8 mouse cellular contexts compared by ENCODE assay signal in the genomic region with DNA sequence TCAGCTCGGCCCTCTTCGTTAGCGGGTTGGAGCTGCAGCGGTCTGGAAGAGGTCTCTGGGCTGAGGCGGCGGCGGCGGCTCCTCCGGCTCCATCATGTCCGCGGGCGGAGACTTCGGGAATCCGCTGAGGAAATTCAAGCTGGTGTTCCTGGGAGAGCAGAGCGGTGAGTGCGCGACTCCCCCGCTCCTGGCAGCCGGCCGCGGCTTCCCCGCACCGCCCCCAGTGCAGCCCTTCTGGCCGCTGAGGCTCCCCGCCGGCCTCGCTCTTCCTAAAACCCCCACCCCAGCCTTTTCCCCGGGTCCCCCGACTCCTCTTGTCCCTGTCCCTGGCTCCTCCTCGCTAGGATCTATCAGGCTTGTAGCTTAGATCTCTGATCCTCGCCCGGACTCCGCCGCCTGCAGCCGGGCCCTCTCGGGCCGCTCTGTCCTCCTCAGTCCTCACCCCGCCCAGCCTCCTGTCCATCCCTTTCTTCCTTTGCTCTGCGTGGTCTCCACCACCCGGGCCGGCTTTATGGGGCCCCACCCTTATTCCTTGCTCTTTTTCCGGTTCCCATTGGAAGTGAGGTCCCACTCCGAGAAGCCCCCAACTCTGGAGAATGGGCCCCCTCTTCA. TPM values are rescaled to one million over a fixed set of nuclear protein-coding genes. Genes with fewer than 3 reads are reported as not detected.
DNase-seq lines count a peak whose midpoint lies in the region; ATAC-seq and TF ChIP-seq lines count a peak whose summit lies in the region.

Mrpl48 (minus strand) TSS at position 172 of the 612 bp plus-strand sequence.

- H3K4me3 ChIP-seq in CH12.LX (replicated peaks in 1 of 3; ENCODE audit: low read depth in 2 of 3, low read length in 2 of 3, poor library complexity in 1 of 3): peak within 1 kb of the TSS; percentile 70 to 99 (median 93)
- H3K4me3 ChIP-seq in brown adipose tissue, adult 24 weeks (ENCODE audit: insufficient read depth, low read depth, low read length): peak within 1 kb of the TSS; percentile 84
- peak within 1 kb of the TSS; percentile 98 for H3K4me3 ChIP-seq in forebrain, embryonic 10.5 days
- H3K4me3 ChIP-seq in heart, embryonic 13.5 days: peak within 1 kb of the TSS; percentile 98
- H3K4me3 ChIP-seq in kidney, postnatal 0 days (replicated peaks; ENCODE audit: low read depth, low read length): peak within 1 kb of the TSS; percentile 100
- H3K4me3 ChIP-seq in liver, embryonic 11.5 days (ENCODE audit: low read depth, low read length): peak within 1 kb of the TSS; percentile 100
- H3K4me3 ChIP-seq in stomach, embryonic 15.5 days (replicated peaks): peak within 1 kb of the TSS; percentile 93

- no peak for DNase-seq in CH12.LX (ENCODE audit: extremely low read depth)
- peak; percentile 60 for DNase-seq in forebrain, embryonic 10.5 days (ENCODE audit: extremely low spot score, low spot score)
- peak; percentile 82 for DNase-seq in kidney, postnatal 0 days (ENCODE audit: low spot score)
- peak; percentile 64 for DNase-seq in liver, embryonic 11.5 days (ENCODE audit: low spot score)

- TF ChIP-seq POLR2A in CH12.LX (IDR thresholded peaks at IDR 0.05; ENCODE audit: low read depth, low read length): no peak

- H3K27me3 ChIP-seq in CH12.LX (replicated peaks): no peaks in the 10 kb centered on the region
- peaks cover 12% of the 10 kb centered on the region for H3K27me3 ChIP-seq in forebrain, embryonic 10.5 days (ENCODE audit: poor library complexity, severe bottlenecking)
- H3K27me3 ChIP-seq in heart, embryonic 13.5 days (replicated peaks): no peaks in the 10 kb centered on the region
- H3K27me3 ChIP-seq in kidney, postnatal 0 days (ENCODE audit: insufficient read depth, low read length): no peaks in the 10 kb centered on the region
- H3K27me3 ChIP-seq in liver, embryonic 11.5 days (replicated peaks; ENCODE audit: control insufficient read depth, insufficient read depth, low read length): no peaks in the 10 kb centered on the region
- H3K27me3 ChIP-seq in stomach, embryonic 15.5 days (replicated peaks): no peaks in the 10 kb centered on the region

- no peak for TF ChIP-seq CTCF in CH12.LX (conservative IDR thresholded peaks at IDR 0.05 in 1 of 2, IDR thresholded peaks at IDR 0.05 in 1 of 2; ENCODE audit: low read depth in 2 of 2, low read length in 2 of 2)
- no peak for TF ChIP-seq CTCF in kidney, postnatal 0 days (IDR thresholded peaks at IDR 0.05; ENCODE audit: low read depth)

- TF ChIP-seq RAD21 in CH12.LX (IDR thresholded peaks at IDR 0.05; ENCODE audit: low read depth, low read length): no peak

- H3K9ac ChIP-seq in CH12.LX (ENCODE audit: insufficient read depth, low read depth): peak within 1 kb of the TSS; percentile 71
- H3K9ac ChIP-seq in heart, embryonic 13.5 days: peak within 1 kb of the TSS; percentile 99
- H3K9ac ChIP-seq in kidney, postnatal 0 days (ENCODE audit: low read depth, low read length): peak within 1 kb of the TSS; percentile 99
- H3K9ac ChIP-seq in liver, embryonic 11.5 days (ENCODE audit: low read depth, low read length): peak within 1 kb of the TSS; percentile 99
- peak within 1 kb of the TSS; percentile 100 for H3K9ac ChIP-seq in stomach, embryonic 15.5 days

- H3K4me1 ChIP-seq in CH12.LX (ENCODE audit: control insufficient read depth in 1 of 2, insufficient read depth in 2 of 2): peaks cover 5 to 25% of the 10 kb centered on the region in 2 experiments; a peak in 2 of 4 replicates
- peaks cover 3% of the 10 kb centered on the region; the same call in 1 of the 2 replicates for H3K4me1 ChIP-seq in brown adipose tissue, adult 24 weeks (ENCODE audit: control insufficient read depth, insufficient read depth, insufficient read length, low read length)
- H3K4me1 ChIP-seq in forebrain, embryonic 10.5 days: peaks cover 24% of the 10 kb centered on the region
- H3K4me1 ChIP-seq in heart, embryonic 13.5 days: peaks cover 19% of the 10 kb centered on the region
- no peaks in the 10 kb centered on the region for H3K4me1 ChIP-seq in kidney, postnatal 0 days (replicated peaks; ENCODE audit: insufficient read depth, low read length)
- peaks cover 7% of the 10 kb centered on the region for H3K4me1 ChIP-seq in liver, embryonic 11.5 days (replicated peaks; ENCODE audit: control insufficient read depth, insufficient read depth, low read length)
- peaks cover 7% of the 10 kb centered on the region; the same call in 1 of the 2 replicates for H3K4me1 ChIP-seq in stomach, embryonic 15.5 days

- WGBS in forebrain, embryonic 10.5 days: under 1% methylated on average over 43 of the region's 43 CpGs
- WGBS in heart, embryonic 13.5 days: under 1% methylated on average over 42 of the region's 43 CpGs
- 1% methylated on average over 41 of the region's 43 CpGs for WGBS in kidney, postnatal 0 days
- under 1% methylated on average over 41 of the region's 43 CpGs for WGBS in liver, embryonic 11.5 days
- 1% methylated on average over 43 of the region's 43 CpGs for WGBS in stomach, embryonic 15.5 days

- dilution Hi-C loops in CH12.LX (cut with MboI; ENCODE audit: extremely low pct_ligation_motif_present, extremely low pct_unique_long_range_greater_than_20kb, low sequenced_read_pairs): no loop called here

- ATAC-seq in heart, embryonic 13.5 days (ENCODE audit: extremely low read depth, insufficient number of reproducible peaks, low FRiP score, low TSS enrichment): peak; percentile 7; the same call in 1 of the 2 replicates
- peak; percentile 18 for ATAC-seq in kidney, postnatal 0 days (replicated peaks; ENCODE audit: low FRiP score, low read depth)
- peak; percentile 40 for ATAC-seq in liver, embryonic 11.5 days (replicated peaks; ENCODE audit: low FRiP score)
- no peak for ATAC-seq in monocyte, adult 5-6 weeks (replicated peaks; ENCODE audit: insufficient number of reproducible peaks, low FRiP score, low TSS enrichment, poor library complexity, severe bottlenecking)
- ATAC-seq in stomach, embryonic 15.5 days (ENCODE audit: insufficient read depth, low FRiP score, low read depth): peak; percentile 24

- peak within 1 kb of the TSS; percentile 80 for H3K27ac ChIP-seq in CH12.LX (ENCODE audit: insufficient read depth, low read depth)
- H3K27ac ChIP-seq in brown adipose tissue, adult 24 weeks (replicated peaks; ENCODE audit: low read depth, low read length): peak within 1 kb of the TSS; percentile 83
- peak within 1 kb of the TSS; percentile 98 for H3K27ac ChIP-seq in forebrain, embryonic 10.5 days
- peak within 1 kb of the TSS; percentile 100 for H3K27ac ChIP-seq in heart, embryonic 13.5 days (replicated peaks)
- peak within 1 kb of the TSS; percentile 100 for H3K27ac ChIP-seq in kidney, postnatal 0 days
- peak within 1 kb of the TSS; percentile 99 for H3K27ac ChIP-seq in liver, embryonic 11.5 days (ENCODE audit: low read depth, low read length)
- peak within 1 kb of the TSS; percentile 99 for H3K27ac ChIP-seq in stomach, embryonic 15.5 days

- peaks cover 20% of the 10 kb centered on the region for H3K79me2 ChIP-seq in CH12.LX (replicated peaks; ENCODE audit: control insufficient read depth, extremely low read depth, insufficient read depth, poor library complexity, severe bottlenecking)

- peak within 1 kb of the TSS; percentile 97 for H3K4me2 ChIP-seq in CH12.LX (ENCODE audit: insufficient read depth, low read depth, poor library complexity, severe bottlenecking)
- peak within 1 kb of the TSS; percentile 81 for H3K4me2 ChIP-seq in heart, embryonic 13.5 days
- H3K4me2 ChIP-seq in kidney, postnatal 0 days (ENCODE audit: low read length): peak within 1 kb of the TSS; percentile 71
- H3K4me2 ChIP-seq in liver, embryonic 11.5 days: peak within 1 kb of the TSS; percentile 60
- H3K4me2 ChIP-seq in stomach, embryonic 15.5 days: peak within 1 kb of the TSS; percentile 65

- TF ChIP-seq EP300 in CH12.LX (IDR thresholded peaks at IDR 0.05; ENCODE audit: low read length): no peak

- in situ Hi-C loops in CH12.LX (cut with MboI; ENCODE audit: low pct_ligation_motif_present, low pct_unique_long_range_greater_than_20kb, low sequenced_read_pairs): no loop called here

- H3K36me3 ChIP-seq in CH12.LX (replicated peaks in 1 of 2; ENCODE audit: control insufficient read depth in 1 of 2, insufficient read depth in 1 of 2, low read length in 1 of 2): no peaks in the 10 kb centered on the region
- no peaks in the 10 kb centered on the region for H3K36me3 ChIP-seq in forebrain, embryonic 10.5 days (replicated peaks)
- H3K36me3 ChIP-seq in heart, embryonic 13.5 days: no peaks in the 10 kb centered on the region
- no peaks in the 10 kb centered on the region for H3K36me3 ChIP-seq in kidney, postnatal 0 days (ENCODE audit: insufficient read depth, low read length)
- no peaks in the 10 kb centered on the region for H3K36me3 ChIP-seq in liver, embryonic 11.5 days (ENCODE audit: control insufficient read depth, insufficient read depth, low read length)
- no peaks in the 10 kb centered on the region for H3K36me3 ChIP-seq in stomach, embryonic 15.5 days

- no peaks in the 10 kb centered on the region for H3K9me3 ChIP-seq in CH12.LX (replicated peaks; ENCODE audit: low read length)
- H3K9me3 ChIP-seq in forebrain, embryonic 10.5 days: no peaks in the 10 kb centered on the region
- no peaks in the 10 kb centered on the region for H3K9me3 ChIP-seq in heart, embryonic 13.5 days
- no peaks in the 10 kb centered on the region for H3K9me3 ChIP-seq in kidney, postnatal 0 days (replicated peaks; ENCODE audit: low read length)
- H3K9me3 ChIP-seq in liver, embryonic 11.5 days (ENCODE audit: control insufficient read depth, low read length): no peaks in the 10 kb centered on the region
- H3K9me3 ChIP-seq in stomach, embryonic 15.5 days: no peaks in the 10 kb centered on the region

TF ChIP-seq in CH12.LX, 34 proteins besides CTCF, POLR2A, EP300 and RAD21:
- TF ChIP-seq JUN (IDR thresholded peaks at IDR 0.05; ENCODE audit: insufficient read depth, low read depth, low read length) (no peak), NRF1 (IDR thresholded peaks at IDR 0.05; ENCODE audit: low read depth, low read length) (no peak), UBTF (IDR thresholded peaks at IDR 0.05; ENCODE audit: low read depth, low read length) (no peak), MYC (IDR thresholded peaks at IDR 0.05; ENCODE audit: low read depth, low read length) (no peak)

RNA-seq across cellular contexts. Expression of gene Mrpl48, which starts in this region (rescaled TPM):
- 39.1 and 42.5 TPM in 2 replicates for total RNA-seq in CH12.LX (2012; rRNA removed)
- 99.4 and 104 TPM in 2 replicates for total RNA-seq in CH12.LX (2014; rRNA removed)
- 98.5 and 110 TPM in 2 replicates for polyA plus RNA-seq in CH12.LX (2012; ENCODE audit: insufficient read length, low read depth)
- 125 and 158 TPM in 2 replicates for polyA plus RNA-seq in brown adipose tissue, adult 24 weeks (2012; ENCODE audit: insufficient read depth, insufficient read length, missing spikeins)
- polyA plus RNA-seq in forebrain, embryonic 10.5 days (2016; fragmentation: Nextera tagmentation; extraction: Ambion mirVana): 55.8 and 56.6 TPM in 2 replicates
- 76.8 and 83.0 TPM in 2 replicates for polyA plus RNA-seq in heart, embryonic 13.5 days (2015; fragmentation: Nextera tagmentation; extraction: Ambion mirVana)
- 105 and 107 TPM in 2 replicates for polyA plus RNA-seq in kidney, postnatal 0 days (2015; fragmentation: Nextera tagmentation; extraction: Ambion mirVana)
- polyA plus RNA-seq in liver, embryonic 11.5 days (2014; fragmentation: Nextera tagmentation; extraction: Ambion mirVana): 78.9 and 81.2 TPM in 2 replicates
- total RNA-seq in monocyte, adult 5-6 weeks (2017): 20.6 to 32.6 TPM (median 24.3 TPM) in 3 replicates
- polyA plus RNA-seq in stomach, embryonic 15.5 days (2015; fragmentation: Nextera tagmentation; extraction: Ambion mirVana): 77.3 and 85.9 TPM in 2 replicates
